Mouse (Mus musculus) bone marrow, adult 2 months (tissue): ENCODE measurements around the gene Rpl12.

Experiments used
- CTCF ChIP-seq: fragments of 200-500 bp; IDR thresholded peaks from 2 replicates; pipeline ENCODE4 v1.5.1; 2011; ENCODE audit warnings: low read length, control low read depth; ENCODE audit not compliant: control insufficient read depth, insufficient read depth
- POLR2A ChIP-seq: fragments of 200-500 bp; IDR thresholded peaks from 2 replicates; pipeline ENCODE4 v1.6.1; 2011; ENCODE audit warnings: low read depth, mild to moderate bottlenecking, control low read depth, low read length, borderline replicate concordance; ENCODE audit not compliant: control insufficient read depth

DNA sequence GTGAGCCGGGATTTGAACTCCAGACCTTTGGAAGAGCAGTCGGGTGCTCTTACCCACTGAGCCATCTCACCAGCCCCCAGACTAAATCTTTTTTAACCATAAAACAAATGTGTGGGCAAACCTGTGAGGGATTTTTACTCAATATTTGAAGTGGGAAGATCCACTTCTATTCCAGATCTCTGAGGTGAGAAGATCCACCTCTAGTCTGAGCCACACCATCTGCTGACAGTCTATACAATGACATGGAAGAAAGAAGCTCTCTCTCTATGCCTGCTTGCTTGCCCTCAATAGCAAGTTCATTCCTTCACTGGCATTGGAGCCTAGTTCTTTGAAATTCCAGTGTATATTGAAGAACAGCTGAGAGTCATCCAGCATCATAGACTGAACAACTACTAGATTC is 38.4 kb downstream of the Rpl12 start:
- TF ChIP-seq CTCF (no peak), POLR2A (no peak)
